Mouse (Mus musculus): Measurements from ENCODE around the gene Pdzrn3. TPM values are rescaled to one million over a fixed set of nuclear protein-coding genes. Genes with fewer than 3 reads are reported as not detected.

Pdzrn3 gene
- polyA plus RNA-seq, 1 experiment from 2014 or later, result 16.5 TPM

GRCm38 (mm10) chr6:101297563-101298520 is 79.9 kb downstream of the Pdzrn3 start:
- WGBS, result 94% methylated on average over 15 of the region's 15 CpGs
- no peak for ATAC-seq
- H3K27me3 ChIP-seq (replicated peaks; ENCODE audit: control insufficient read depth, insufficient read depth, low read length), result no peaks in the 10 kb centered on the region

GRCm38 (mm10) chr6:101296997-101297396 is 80.7 kb downstream of the Pdzrn3 start:
- Histone ChIP-seq H3K36me3 (ENCODE audit: control insufficient read depth, insufficient read depth, low read length) (no peaks in the 10 kb centered on the region), H3K9me3 (replicated peaks; ENCODE audit: control insufficient read depth, low read length) (no peaks in the 10 kb centered on the region), H3K27ac (ENCODE audit: low read depth, low read length) (no peak overlapping the region), H3K4me2 (ENCODE audit: low read length) (no peak overlapping the region), H3K27me3 (replicated peaks; ENCODE audit: control insufficient read depth, insufficient read depth, low read length) (no peaks in the 10 kb centered on the region), H3K4me3 (ENCODE audit: low read depth, low read length) (no peak overlapping the region), H3K4me1 (ENCODE audit: control insufficient read depth, insufficient read depth, low read length) (no peaks in the 10 kb centered on the region), H3K9ac (ENCODE audit: low read length) (no peak overlapping the region)
- ATAC-seq (no peak), DNase-seq (ENCODE audit: low spot score) (no peak)
- 87% methylated on average over 8 of the region's 8 CpGs for WGBS

More at GRCm38 (mm10) chr6:101297563-101298520, 79.9 kb downstream of the Pdzrn3 start:
- Histone ChIP-seq H3K27ac (ENCODE audit: low read depth, low read length) (no peak overlapping the region), H3K4me1 (ENCODE audit: control insufficient read depth, insufficient read depth, low read length) (no peaks in the 10 kb centered on the region), H3K4me3 (ENCODE audit: low read depth, low read length) (no peak overlapping the region), H3K9ac (ENCODE audit: low read length) (no peak overlapping the region), H3K36me3 (ENCODE audit: control insufficient read depth, insufficient read depth, low read length) (no peaks in the 10 kb centered on the region), H3K9me3 (replicated peaks; ENCODE audit: control insufficient read depth, low read length) (no peaks in the 10 kb centered on the region), H3K4me2 (ENCODE audit: low read length) (no peak overlapping the region)
- no peak for DNase-seq (ENCODE audit: low spot score)

GRCm38 (mm10) chr6:101296280-101296679 is 81.4 kb downstream of the Pdzrn3 start:
- DNase-seq (ENCODE audit: low spot score) (no peak), ATAC-seq (no peak)
- WGBS, result 48% methylated on average over 8 of the region's 8 CpGs
- H3K4me3 ChIP-seq (ENCODE audit: low read depth, low read length), result no peak overlapping the region
- H3K9me3 ChIP-seq (replicated peaks; ENCODE audit: control insufficient read depth, low read length), result no peaks in the 10 kb centered on the region
- H3K36me3 ChIP-seq (ENCODE audit: control insufficient read depth, insufficient read depth, low read length), result no peaks in the 10 kb centered on the region
- no peak overlapping the region for H3K4me2 ChIP-seq (ENCODE audit: low read length)
- no peak overlapping the region for H3K9ac ChIP-seq (ENCODE audit: low read length)
- H3K27ac ChIP-seq (ENCODE audit: low read depth, low read length), result no peak overlapping the region
- no peaks in the 10 kb centered on the region for H3K4me1 ChIP-seq (ENCODE audit: control insufficient read depth, insufficient read depth, low read length)
- no peaks in the 10 kb centered on the region for H3K27me3 ChIP-seq (replicated peaks; ENCODE audit: control insufficient read depth, insufficient read depth, low read length)

GRCm38 (mm10) chr6:101293036-101293572 is 84.6 kb downstream of the Pdzrn3 start:
- H3K27me3 ChIP-seq (replicated peaks; ENCODE audit: control insufficient read depth, insufficient read depth, low read length), result no peaks in the 10 kb centered on the region
- ATAC-seq (no peak), DNase-seq (ENCODE audit: low spot score) (no peak)
- no peaks in the 10 kb centered on the region for H3K4me1 ChIP-seq (ENCODE audit: control insufficient read depth, insufficient read depth, low read length)
- H3K36me3 ChIP-seq (ENCODE audit: control insufficient read depth, insufficient read depth, low read length), result no peaks in the 10 kb centered on the region
- no peak overlapping the region for H3K4me2 ChIP-seq (ENCODE audit: low read length)
- H3K9me3 ChIP-seq (replicated peaks; ENCODE audit: control insufficient read depth, low read length), result no peaks in the 10 kb centered on the region
- no peak overlapping the region for H3K4me3 ChIP-seq (ENCODE audit: low read depth, low read length)
- H3K9ac ChIP-seq (ENCODE audit: low read length), result no peak overlapping the region
- H3K27ac ChIP-seq (ENCODE audit: low read depth, low read length), result no peak overlapping the region
- 93% methylated on average over 12 of the region's 12 CpGs for WGBS

- Histone ChIP-seq H3K36me3 (ENCODE audit: control insufficient read depth, insufficient read depth, low read length) (no peaks in the 10 kb centered on the region), H3K4me2 (ENCODE audit: low read length) (no peak overlapping the region), H3K4me3 (ENCODE audit: low read depth, low read length) (no peak overlapping the region), H3K27ac (ENCODE audit: low read depth, low read length) (no peak overlapping the region), H3K27me3 (replicated peaks; ENCODE audit: control insufficient read depth, insufficient read depth, low read length) (no peaks in the 10 kb centered on the region), H3K9ac (ENCODE audit: low read length) (no peak overlapping the region), H3K9me3 (replicated peaks; ENCODE audit: control insufficient read depth, low read length) (no peaks in the 10 kb centered on the region), H3K4me1 (ENCODE audit: control insufficient read depth, insufficient read depth, low read length) (no peaks in the 10 kb centered on the region)
- DNase-seq (ENCODE audit: low spot score) (no peak), ATAC-seq (no peak)
- WGBS, result 61% methylated on average over 2 of the region's 2 CpGs
Measured at GRCm38 (mm10) chr6:101291944-101292343, 85.8 kb downstream of the Pdzrn3 start.

- no peak overlapping the region for H3K4me3 ChIP-seq (ENCODE audit: low read depth, low read length)
- H3K27ac ChIP-seq (ENCODE audit: low read depth, low read length), result no peak overlapping the region
- 0 out of 2 replicates have a peak, but pooled peaks cover under 1% of the 10 kb centered on the region for H3K27me3 ChIP-seq (replicated peaks; ENCODE audit: control insufficient read depth, insufficient read depth, low read length)
- no peaks in the 10 kb centered on the region for H3K36me3 ChIP-seq (ENCODE audit: control insufficient read depth, insufficient read depth, low read length)
- WGBS, result 63% methylated on average over 2 of the region's 2 CpGs
- DNase-seq (ENCODE audit: low spot score) (no peak), ATAC-seq (no peak)
- no peaks in the 10 kb centered on the region for H3K9me3 ChIP-seq (replicated peaks; ENCODE audit: control insufficient read depth, low read length)
- H3K4me2 ChIP-seq (ENCODE audit: low read length), result no peak overlapping the region
- H3K9ac ChIP-seq (ENCODE audit: low read length), result no peak overlapping the region
- H3K4me1 ChIP-seq (ENCODE audit: control insufficient read depth, insufficient read depth, low read length), result no peaks in the 10 kb centered on the region
Measured at GRCm38 (mm10) chr6:101290160-101290559, 87.5 kb downstream of the Pdzrn3 start.

- 0 out of 2 replicates have a peak, but pooled peaks cover 3% of the 10 kb centered on the region for H3K27me3 ChIP-seq (replicated peaks; ENCODE audit: control insufficient read depth, insufficient read depth, low read length)
- no peak for ATAC-seq
- H3K36me3 ChIP-seq (ENCODE audit: control insufficient read depth, insufficient read depth, low read length), result no peaks in the 10 kb centered on the region
- DNase-seq (ENCODE audit: low spot score), result no peak
- H3K4me1 ChIP-seq (ENCODE audit: control insufficient read depth, insufficient read depth, low read length), result no peaks in the 10 kb centered on the region
- H3K27ac ChIP-seq (ENCODE audit: low read depth, low read length), result no peak overlapping the region
- H3K9ac ChIP-seq (ENCODE audit: low read length), result no peak overlapping the region
- H3K4me3 ChIP-seq (ENCODE audit: low read depth, low read length), result no peak overlapping the region
- H3K4me2 ChIP-seq (ENCODE audit: low read length), result no peak overlapping the region
- H3K9me3 ChIP-seq (replicated peaks; ENCODE audit: control insufficient read depth, low read length), result no peaks in the 10 kb centered on the region
- WGBS, result 77% methylated on average over 4 of the region's 4 CpGs
Measured at GRCm38 (mm10) chr6:101289428-101289827, 88.3 kb downstream of the Pdzrn3 start.

- no peak for ATAC-seq
- Histone ChIP-seq H3K36me3 (ENCODE audit: control insufficient read depth, insufficient read depth, low read length) (no peaks in the 10 kb centered on the region), H3K9me3 (replicated peaks; ENCODE audit: control insufficient read depth, low read length) (no peaks in the 10 kb centered on the region), H3K4me1 (ENCODE audit: control insufficient read depth, insufficient read depth, low read length) (no peaks in the 10 kb centered on the region), H3K9ac (ENCODE audit: low read length) (no peak overlapping the region), H3K4me3 (ENCODE audit: low read depth, low read length) (no peak overlapping the region), H3K27ac (ENCODE audit: low read depth, low read length) (no peak overlapping the region), H3K4me2 (ENCODE audit: low read length) (no peak overlapping the region), H3K27me3 (replicated peaks; ENCODE audit: control insufficient read depth, insufficient read depth, low read length) (0 out of 2 replicates have a peak, but pooled peaks cover 3% of the 10 kb centered on the region)
- no peak for DNase-seq (ENCODE audit: low spot score)
- WGBS, result 80% methylated on average over 5 of the region's 5 CpGs
Measured at GRCm38 (mm10) chr6:101287566-101288173, 90.0 kb downstream of the Pdzrn3 start.
